Mouse (Mus musculus) spleen, adult 2 months (tissue): ENCODE measurements around the gene Tubg2. TPM values are rescaled to one million over a fixed set of nuclear protein-coding genes. Genes with fewer than 3 reads are reported as not detected.

Experiments
- DNase-seq, 2 experiments: peaks; one replicate each; pipeline versions ENCODE4 v3.0.0 to v3.0.0-alpha.2; 2012 to 2021; ENCODE audit warnings: low spot score in 2 of 2, low read depth in 1 of 2
- H3K27ac ChIP-seq: fragments of 200-500 bp; 2 replicates; pipeline ENCODE4 v1.5.1; 2012; ENCODE audit warnings: low read length, inconsistent platforms; ENCODE audit not compliant: insufficient read depth
- H3K27me3 ChIP-seq: fragments of 200-500 bp; 2 replicates; pipeline ENCODE4 v1.6.1; 2012; ENCODE audit warnings: mild to moderate bottlenecking, moderate library complexity, low read length, inconsistent platforms; ENCODE audit not compliant: control insufficient read depth, insufficient read depth
- H3K36me3 ChIP-seq: fragments of 200-500 bp; 2 replicates; pipeline ENCODE4 v1.6.1; 2012; ENCODE audit warnings: mild to moderate bottlenecking, low read length, inconsistent platforms; ENCODE audit not compliant: control insufficient read depth, insufficient read depth
- H3K4me1 ChIP-seq: fragments of 200-500 bp; 2 replicates; pipeline ENCODE4 v1.6.1; 2011; ENCODE audit warnings: inconsistent platforms; ENCODE audit not compliant: control insufficient read depth, insufficient read depth, insufficient read length
- H3K4me3 ChIP-seq: fragments of 200-500 bp; 2 replicates; pipeline ENCODE4 v1.5.1; 2011; ENCODE audit warnings: mild to moderate bottlenecking, inconsistent platforms; ENCODE audit not compliant: insufficient read depth, insufficient read length; ENCODE audit errors: extremely low read depth
- CTCF ChIP-seq: fragments of 200-500 bp; IDR thresholded peaks from 2 replicates; pipeline ENCODE4 v1.5.1; 2011; ENCODE audit warnings: mild to moderate bottlenecking, inconsistent platforms; ENCODE audit not compliant: insufficient read depth, insufficient read length, insufficient replicate concordance; ENCODE audit errors: extremely low read depth
- POLR2A ChIP-seq: fragments of 200-500 bp; IDR thresholded peaks from 2 replicates; pipeline ENCODE4 v1.6.1; 2011; ENCODE audit warnings: low read depth, low read length, inconsistent platforms
- WGBS: fragments of 180-500 bp; shearing (Covaris S2); methylation state at CpG from one replicate; pipeline ENCODE4 v1.1.7; 2018; 5-methylcytosine and 5-hydroxymethylcytosine counted together
- polyA plus RNA-seq: library from polyadenylated mRNA; depleted of rRNA; stranded (reverse); fragments of >200 nt; gene quantifications from 2 replicates; pipeline ENCODE4 v1.2.3, GENCODE M21; 2012

The Tubg2 gene
- polyA plus RNA-seq, 1 experiment: 3.6 TPM

GRCm38 (mm10) chr11:101167211-101167962, 11.7 kb downstream of the Tubg2 start:
- no peak for DNase-seq
- H3K27ac ChIP-seq: no peak overlapping the region
- H3K4me3 ChIP-seq: no peak overlapping the region
- H3K36me3 ChIP-seq: no peaks in the 10 kb centered on the region
- 51% methylated on average over 19 of the region's 19 CpGs for WGBS
- H3K4me1 ChIP-seq: peaks cover 14% of the 10 kb centered on the region
- TF ChIP-seq CTCF (no peak), POLR2A (no peak)
- H3K27me3 ChIP-seq: peaks cover 46% of the 10 kb centered on the region

GRCm38 (mm10) chr11:101167963-101168300, 12.2 kb downstream of the Tubg2 start:
- WGBS: 44% methylated on average over 8 of the region's 8 CpGs
- Histone ChIP-seq H3K27me3 (peaks cover 46% of the 10 kb centered on the region), H3K27ac (no peak overlapping the region), H3K4me1 (peaks cover 15% of the 10 kb centered on the region), H3K36me3 (no peaks in the 10 kb centered on the region), H3K4me3 (no peak overlapping the region)
- DNase-seq: no peak
- TF ChIP-seq CTCF (no peak), POLR2A (no peak)

- Histone ChIP-seq H3K4me3 (no peak overlapping the region), H3K27ac (no peak overlapping the region), H3K27me3 (peaks cover 46% of the 10 kb centered on the region), H3K4me1 (peaks cover 18% of the 10 kb centered on the region), H3K36me3 (no peaks in the 10 kb centered on the region)
- WGBS: 21% methylated on average over 18 of the region's 18 CpGs
- TF ChIP-seq POLR2A (no peak), CTCF (no peak)
- DNase-seq: no peak
These were observed 12.7 kb downstream of the Tubg2 start for GRCm38 (mm10) chr11:101168301-101168980.

- no peak overlapping the region for H3K27ac ChIP-seq
- no peak for TF ChIP-seq POLR2A
- no peak for TF ChIP-seq CTCF
- H3K36me3 ChIP-seq: no peaks in the 10 kb centered on the region
- peak overlapping the region; percentile 10; the same call in 1 of the 2 replicates for H3K4me3 ChIP-seq
- WGBS: 26% methylated on average over 17 of the region's 17 CpGs
- peaks cover 19% of the 10 kb centered on the region for H3K4me1 ChIP-seq
- peaks cover 36% of the 10 kb centered on the region for H3K27me3 ChIP-seq
- DNase-seq: no peak
These were observed 13.8 kb downstream of the Tubg2 start for GRCm38 (mm10) chr11:101169301-101170107.

- Histone ChIP-seq H3K36me3 (no peaks in the 10 kb centered on the region), H3K4me3 (peak within 1 kb of the TSS; percentile 52), H3K27me3 (peaks cover 29% of the 10 kb centered on the region), H3K4me1 (peaks cover 25% of the 10 kb centered on the region), H3K27ac (peak within 1 kb of the TSS; percentile 52)
- no peak for DNase-seq
- TF ChIP-seq CTCF (no peak), POLR2A (no peak)
- 3% methylated on average over 35 of the region's 35 CpGs for WGBS
These were observed 14.7 kb downstream of the Tubg2 start, which contains the start of gene Cntnap1 for GRCm38 (mm10) chr11:101170354-101170810. Cntnap1 (plus strand) TSS chr11:101170523.

- 1% methylated on average over 48 of the region's 50 CpGs for WGBS
- peaks cover 28% of the 10 kb centered on the region for H3K27me3 ChIP-seq
These were observed 15.3 kb downstream of the Tubg2 start, which contains the start of gene Plekhh3 for GRCm38 (mm10) chr11:101170811-101171610. Plekhh3 (minus strand) TSS chr11:101171351.

More at GRCm38 (mm10) chr11:101170811-101171610, 15.3 kb downstream of the Tubg2 start, which contains the start of gene Plekhh3:
- Histone ChIP-seq H3K27ac (peak within 1 kb of the TSS; percentile 52), H3K4me3 (peak within 1 kb of the TSS; percentile 52), H3K36me3 (no peaks in the 10 kb centered on the region), H3K4me1 (peaks cover 30% of the 10 kb centered on the region)
- TF ChIP-seq POLR2A (no peak), CTCF (no peak)
- DNase-seq: peak; percentile 59 to 86
